Mouse (Mus musculus) intestine, embryonic 16.5 days (tissue): ENCODE data around the gene 1600014C23Rik. TPM values are rescaled to one million over a fixed set of nuclear protein-coding genes. Genes with fewer than 3 reads are reported as not detected.

Source experiments
- polyA plus RNA-seq: library from polyadenylated mRNA; unstranded; fragments of >200 nt; fragmentation: Nextera tagmentation; extraction: Ambion mirVana; gene quantifications from 2 replicates; pipeline ENCODE4 v1.2.1, GENCODE M21; 2015

Gene 1600014C23Rik
- polyA plus RNA-seq, 1 experiment from 2014 or later = 0.76 TPM

Other genes starting within 250 kb of the 1600014C23Rik start
- gene Aars2, start 227.0 kb downstream of the 1600014C23Rik start, polyA plus RNA-seq = 14.8 and 16.6 TPM in 2 replicates
- gene Tcte1, start 210.4 kb downstream of the 1600014C23Rik start, polyA plus RNA-seq = 0.20 and 0.47 TPM in 2 replicates
- 2.2 and 2.5 TPM in 2 replicates for gene Tmem151b, start 184.2 kb downstream of the 1600014C23Rik start, polyA plus RNA-seq
- 5.0 and 5.5 TPM in 2 replicates for gene Nfkbie, start 178.1 kb downstream of the 1600014C23Rik start, polyA plus RNA-seq
- 132 and 136 TPM in 2 replicates for gene Slc35b2, start 170.0 kb downstream of the 1600014C23Rik start, polyA plus RNA-seq
- 1,309 and 1,475 TPM in 2 replicates for gene Hsp90ab1, start 160.6 kb downstream of the 1600014C23Rik start, polyA plus RNA-seq
- gene Slc29a1, start 134.2 kb downstream of the 1600014C23Rik start, polyA plus RNA-seq = 73.4 and 83.1 TPM in 2 replicates
- 0.22 and 0.64 TPM in 2 replicates for gene Mymx, start 131.7 kb downstream of the 1600014C23Rik start, polyA plus RNA-seq
- gene Capn11, start 74.5 kb downstream of the 1600014C23Rik start, polyA plus RNA-seq = 0.17 and 0.33 TPM in 2 replicates
- gene Mrpl14, start 47.5 kb downstream of the 1600014C23Rik start, polyA plus RNA-seq = 149 and 154 TPM in 2 replicates
- 31.7 and 31.9 TPM in 2 replicates for gene Tmem63b, start 46.9 kb downstream of the 1600014C23Rik start, polyA plus RNA-seq